Mouse (Mus musculus) skeletal muscle tissue, adult 2 months (tissue): ENCODE measurements at regions not wholly inside any gene's neighbourhood (a gene's known extent, or its start where the extent isn't known, plus 50 kb on each side); places are given as distances from the start of the nearest gene placed in this dataset.
A peak's percentile ranks its signal among the peaks of the same experiment; 100 is the strongest.
"Not testable (repeated sequence)": the region's sequence is repeated elsewhere in the genome, so short reads cannot be mapped to it uniquely, and the experiment has no call there.

Experiments used
- DNase-seq: peaks from one replicate; pipeline ENCODE4 v3.0.0-alpha.2; 2012; ENCODE audit warnings: low read depth, low spot score

DNA sequence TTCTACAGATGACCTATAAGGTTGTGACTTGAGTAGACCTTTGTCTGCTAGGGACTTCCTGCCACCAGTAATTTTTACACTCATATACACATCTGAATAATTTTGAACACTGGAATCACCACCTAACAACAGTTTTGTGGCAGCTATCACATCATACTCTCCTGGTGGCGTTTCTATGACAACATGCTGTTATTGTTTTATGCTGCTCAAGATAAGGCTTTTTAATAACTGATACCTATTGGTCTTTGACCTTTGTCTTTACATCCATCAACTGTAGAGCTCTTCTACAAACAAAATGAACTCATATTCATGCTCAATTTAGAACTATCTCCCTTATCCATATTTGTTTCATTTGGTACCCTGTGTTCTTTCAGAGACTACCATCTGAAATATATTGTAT lies 556.0 kb downstream of the Nyap2 start:
- DNase-seq, result no peak

DNA sequence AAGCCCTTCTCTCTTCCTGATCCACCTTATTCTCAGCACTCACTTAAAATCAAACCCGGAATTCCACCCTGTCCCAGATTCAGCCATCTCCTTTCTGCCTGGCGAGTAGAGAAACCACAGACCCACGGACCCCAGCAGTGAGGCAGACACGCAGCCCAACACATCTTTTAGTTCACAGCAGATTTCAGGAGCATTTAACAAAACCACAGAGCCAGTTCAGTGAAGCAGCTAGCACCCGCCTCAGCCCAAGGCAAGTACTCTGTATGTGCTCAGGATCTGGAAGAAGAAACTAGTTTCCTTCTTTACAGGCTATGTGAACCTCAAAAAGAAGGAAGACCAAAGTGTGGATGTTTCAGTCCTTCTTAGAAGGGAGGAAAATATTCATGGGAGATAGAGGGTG lies 560.6 kb downstream of the Nyap2 start:
- no peak for DNase-seq

- no peak for DNase-seq
These were observed 576.4 kb downstream of the Nyap2 start for GRCm38 (mm10) chr1:81652990-81653717.

- DNase-seq, result peak; percentile 58
These were observed 571.7 kb upstream of the Gm9747 start for GRCm38 (mm10) chr1:81661245-81661644.

- DNase-seq, result no peak
These were observed 561.8 kb upstream of the Gm9747 start for GRCm38 (mm10) chr1:81671142-81671541.

DNA sequence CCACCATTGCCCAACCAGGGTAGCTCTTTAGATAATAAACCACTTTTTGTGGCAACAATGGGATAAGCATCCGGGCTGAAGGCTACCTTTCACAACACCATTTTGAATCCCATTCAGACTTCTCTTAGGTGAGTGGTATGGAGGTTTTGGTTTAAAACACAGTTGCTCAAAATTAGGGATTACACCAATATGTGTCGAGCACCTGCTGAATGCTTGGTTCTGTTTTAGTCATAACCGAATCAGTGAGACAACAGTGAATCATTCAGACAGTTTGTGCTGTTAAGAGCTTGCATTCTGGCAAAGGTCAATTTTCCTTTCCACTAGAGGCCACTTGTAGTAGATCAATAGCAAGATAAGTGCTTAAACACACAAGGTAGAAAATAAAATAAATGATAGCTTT lies 561.2 kb upstream of the Gm9747 start:
- DNase-seq, result no peak

DNA sequence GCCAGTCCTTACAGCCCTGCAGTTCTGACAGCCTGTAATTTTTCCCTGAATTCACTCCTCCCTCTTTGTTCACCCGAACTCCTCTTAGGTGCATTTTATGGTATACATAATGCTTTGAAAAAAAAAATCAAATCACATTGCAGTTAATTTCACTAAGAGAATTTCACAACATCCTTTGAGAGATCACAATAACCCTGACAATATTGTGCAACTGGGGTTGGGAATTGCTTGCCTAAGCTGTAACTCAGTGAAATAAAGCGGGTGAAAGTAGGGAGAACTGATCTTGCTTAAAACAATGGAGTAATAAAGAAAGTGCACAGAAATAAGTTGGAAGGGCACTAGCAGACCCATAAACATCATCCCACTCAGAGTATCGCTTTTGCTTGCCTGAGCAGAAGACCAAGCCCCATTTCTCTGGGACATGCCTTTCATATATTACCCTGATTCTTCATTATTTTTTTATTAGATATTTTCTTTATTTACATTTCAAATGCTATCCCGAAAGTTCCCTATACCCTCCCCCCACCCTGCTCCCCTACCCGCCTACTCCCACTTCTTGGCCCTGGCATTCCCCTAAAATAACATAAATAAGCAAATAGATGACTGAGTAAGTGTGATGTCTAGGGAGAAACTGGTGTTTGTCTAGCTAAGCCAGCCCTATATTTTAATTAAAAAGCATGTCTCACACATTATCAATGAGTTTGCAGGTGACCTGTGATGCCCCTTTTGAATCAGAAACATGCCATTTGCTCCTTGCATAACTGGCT lies 557.2 kb upstream of the Gm9747 start:
- no peak for DNase-seq

- DNase-seq, result peak; percentile 25
These were observed 555.0 kb upstream of the Gm9747 start for GRCm38 (mm10) chr1:81677768-81678400.

DNA sequence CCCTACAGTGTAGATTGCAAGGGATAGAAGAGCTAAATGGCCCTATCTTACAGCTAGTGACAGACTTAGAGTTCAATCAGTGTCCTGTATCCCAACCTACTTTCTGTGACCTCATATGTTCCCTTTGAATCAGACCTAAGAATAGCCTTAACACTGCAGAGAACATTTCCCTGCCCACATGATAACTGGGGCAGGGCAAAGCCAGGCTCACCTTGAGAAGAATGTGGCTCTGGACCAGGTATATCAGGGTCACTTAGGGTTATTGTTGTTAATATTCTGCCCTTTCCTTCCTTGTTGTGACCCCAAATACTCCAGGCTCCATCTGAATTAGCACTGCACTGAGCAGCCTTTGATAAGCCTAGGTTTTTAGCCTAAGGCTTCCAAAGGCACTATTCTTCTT lies 536.8 kb upstream of the Gm9747 start:
- peak; percentile 34 for DNase-seq

DNA sequence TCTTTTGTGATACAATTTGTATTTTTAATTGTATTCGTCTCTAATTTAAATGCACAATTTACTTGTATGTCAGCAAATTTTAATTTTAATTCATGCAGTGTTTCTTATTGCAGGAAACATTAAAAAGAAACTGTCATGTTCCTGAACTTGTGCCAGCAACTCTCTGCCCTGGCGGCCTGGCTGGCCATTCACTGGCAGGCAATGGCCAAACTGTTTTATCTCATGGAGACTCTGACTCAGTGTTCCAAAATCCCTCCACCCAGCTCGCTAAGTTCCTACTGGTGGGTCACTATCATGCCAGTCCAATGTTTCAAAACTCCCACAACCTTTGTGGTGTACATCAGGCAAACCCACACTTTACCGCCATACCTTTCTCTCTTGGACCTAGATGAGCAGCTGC lies 523.7 kb upstream of the Gm9747 start:
- DNase-seq, result no peak

DNA sequence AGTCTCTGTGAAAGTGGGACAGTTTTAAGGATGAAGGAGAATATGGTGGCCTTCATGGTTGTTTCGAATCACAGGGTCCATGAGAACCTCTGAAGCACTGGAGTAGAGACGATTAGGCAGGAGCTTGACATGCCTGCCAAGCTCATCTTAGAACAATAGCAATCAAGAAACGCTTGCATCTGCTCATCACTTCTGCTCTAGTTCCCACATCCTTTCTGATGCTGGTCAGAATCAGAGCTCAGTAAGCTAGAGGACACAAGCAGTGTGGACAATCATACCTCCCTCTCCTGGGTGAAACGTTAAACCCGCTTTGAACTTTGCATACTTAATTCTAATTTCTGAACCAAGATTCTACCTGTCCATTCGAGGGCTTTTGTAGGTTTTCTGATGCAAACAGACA lies 515.8 kb upstream of the Gm9747 start:
- no peak for DNase-seq

GRCm38 (mm10) chr1:81718233-81718632 lies 514.7 kb upstream of the Gm9747 start:
- no peak for DNase-seq

DNA sequence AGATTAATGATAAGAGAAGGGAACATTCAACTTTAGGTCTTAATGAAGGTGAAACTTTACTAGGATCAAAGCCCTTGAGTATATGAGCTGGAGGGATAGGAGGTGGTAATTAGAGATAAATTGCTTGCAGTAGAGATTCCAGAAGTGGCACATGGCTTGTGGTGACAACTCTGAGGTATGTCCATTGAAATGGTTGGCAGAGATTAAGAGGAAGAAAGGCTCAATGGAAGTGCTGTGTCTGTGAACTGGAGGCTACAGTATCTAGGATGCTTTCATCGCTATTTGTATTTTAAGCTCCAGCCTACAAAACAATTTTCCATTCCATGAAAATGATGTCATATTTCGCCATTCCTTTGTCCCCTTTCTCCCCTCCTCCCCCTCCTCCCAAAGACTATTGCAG lies 508.1 kb upstream of the Gm9747 start:
- DNase-seq, result no peak

- DNase-seq, result no peak
These were observed 506.4 kb upstream of the Gm9747 start for GRCm38 (mm10) chr1:81726268-81727132.

DNA sequence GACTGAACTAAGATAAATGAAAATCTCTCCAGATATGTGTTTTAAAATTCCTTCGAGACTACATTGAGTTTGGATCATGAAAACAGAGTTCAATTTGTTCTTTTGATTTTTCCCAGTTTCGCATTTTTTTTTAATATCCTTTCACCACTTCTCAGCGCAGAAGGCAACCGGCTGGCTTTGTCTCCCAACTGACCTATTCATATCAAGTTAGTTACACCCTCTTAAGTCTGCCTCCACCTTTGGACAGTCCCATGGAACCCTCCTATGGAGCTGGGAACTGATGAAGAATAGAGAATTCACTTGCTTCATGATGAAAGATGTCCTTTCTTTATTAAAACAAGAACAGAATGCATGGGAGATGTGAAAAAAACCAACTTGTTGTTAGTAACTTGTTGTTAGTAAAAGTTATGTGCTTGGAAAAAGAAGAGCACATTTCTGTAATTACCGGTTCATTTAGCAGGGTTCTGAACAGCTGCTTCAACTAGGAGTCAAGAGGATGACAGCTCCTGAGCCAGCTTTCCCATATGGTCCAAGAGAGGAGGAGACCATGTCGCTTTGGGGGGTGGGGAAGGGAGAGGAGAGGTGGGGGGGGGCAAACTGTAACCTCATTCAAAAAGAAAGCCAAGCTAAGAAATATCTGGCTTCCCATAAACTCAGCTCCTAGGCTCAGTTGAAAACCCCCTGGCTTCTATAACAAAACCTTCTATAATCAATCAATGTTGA lies 495.6 kb upstream of the Gm9747 start:
- no peak for DNase-seq

DNA sequence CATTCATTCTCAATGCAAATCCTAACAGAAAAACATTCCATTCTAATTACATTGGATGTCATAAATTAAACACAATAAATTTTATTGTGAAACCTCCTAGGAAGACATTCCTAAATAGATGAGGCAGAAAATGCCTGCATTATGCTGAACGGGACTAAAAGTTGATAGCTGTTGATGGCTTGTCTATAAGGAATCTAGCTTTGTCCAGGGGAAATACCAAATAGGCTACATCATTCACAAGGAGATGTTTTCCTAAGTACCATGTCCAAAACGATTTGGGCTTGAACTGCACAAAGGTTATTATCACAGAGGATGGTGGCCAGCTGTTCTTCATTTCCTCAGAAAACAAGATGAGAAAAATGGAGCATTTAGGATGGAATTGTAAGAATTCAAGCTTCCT lies 494.5 kb upstream of the Gm9747 start:
- DNase-seq, result no peak

- no peak for DNase-seq
These were observed 493.5 kb upstream of the Gm9747 start for GRCm38 (mm10) chr1:81739392-81739791.

DNA sequence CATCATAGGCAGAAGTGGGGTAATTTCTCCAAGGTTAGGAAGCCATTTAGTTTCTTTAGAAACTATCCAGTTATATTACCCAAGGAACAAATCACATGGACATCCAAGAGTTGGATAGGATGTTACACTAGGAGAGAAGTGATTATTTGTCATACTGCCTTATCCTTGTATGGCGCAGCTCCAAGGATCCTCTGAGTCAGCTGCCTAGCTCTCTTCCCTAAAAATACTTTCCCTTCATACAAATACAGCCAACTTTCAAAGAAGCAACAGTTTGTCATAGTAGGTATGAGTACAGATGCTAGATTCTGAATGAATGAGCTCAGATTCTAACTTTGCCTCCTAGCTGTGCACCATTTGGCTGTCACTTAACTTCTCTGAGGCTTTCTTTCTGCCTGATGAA lies 492.9 kb upstream of the Gm9747 start:
- DNase-seq, result peak; percentile 75

DNA sequence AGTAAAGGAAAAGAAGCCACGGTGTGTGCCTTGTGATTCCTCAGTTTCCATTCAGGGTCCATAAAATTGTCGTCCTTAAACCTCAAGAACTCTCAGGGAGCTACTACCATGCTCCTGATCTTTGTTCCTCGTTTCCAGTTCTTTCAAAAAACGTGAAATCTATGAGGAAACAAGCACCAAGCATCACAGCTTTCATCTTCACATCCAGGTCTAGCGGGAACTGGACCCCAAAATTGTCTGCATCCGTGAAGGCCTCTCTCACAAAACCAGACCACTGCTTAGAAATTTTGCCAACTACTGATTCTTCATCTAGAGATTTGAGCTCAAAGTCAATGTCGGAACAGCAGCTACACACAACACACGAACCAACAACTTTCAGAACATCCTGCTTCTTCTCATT lies 491.0 kb upstream of the Gm9747 start:
- DNase-seq, result not testable (repeated sequence)

- DNase-seq, result no peak
These were observed 488.4 kb upstream of the Gm9747 start for GRCm38 (mm10) chr1:81744524-81744923.
